Mouse (Mus musculus) liver, adult 2 months (tissue): Measurements from ENCODE around the gene Gm28372. TPM values are rescaled to one million over a fixed set of nuclear protein-coding genes. Genes with fewer than 3 reads are reported as not detected.

Source experiments
- DNase-seq: peaks from one replicate; pipeline ENCODE4 v3.0.0-alpha.2; 2011; ENCODE audit warnings: low read depth, low spot score; ENCODE audit errors: extremely low read depth
- H3K27ac ChIP-seq: fragments of 200-500 bp; replicated peaks from 2 replicates; pipeline ENCODE4 v1.5.1; 2012; ENCODE audit warnings: low read depth, mild to moderate bottlenecking, control low read depth, inconsistent platforms, low read length; ENCODE audit not compliant: insufficient read depth
- H3K27me3 ChIP-seq: fragments of 200-500 bp; 2 replicates; pipeline ENCODE4 v1.6.1; 2012; ENCODE audit warnings: mild to moderate bottlenecking, moderate library complexity, low read length, inconsistent platforms; ENCODE audit not compliant: control insufficient read depth, insufficient read depth
- H3K36me3 ChIP-seq: fragments of 200-500 bp; 2 replicates; pipeline ENCODE4 v1.6.1; 2012; ENCODE audit warnings: low read length, inconsistent platforms; ENCODE audit not compliant: control insufficient read depth, insufficient read depth
- H3K4me1 ChIP-seq: fragments of 200-500 bp; 2 replicates; pipeline ENCODE4 v1.6.1; 2011; ENCODE audit warnings: low read length; ENCODE audit not compliant: control insufficient read depth, insufficient read depth
- H3K4me3 ChIP-seq: fragments of 200-500 bp; 2 replicates; pipeline ENCODE4 v1.5.1; 2011; ENCODE audit warnings: low read depth, mild to moderate bottlenecking, control low read depth, low read length, moderate library complexity; ENCODE audit not compliant: insufficient read depth
- H3K79me2 ChIP-seq: fragments of 200-500 bp; 2 replicates; pipeline ENCODE4 v1.6.1; 2012; ENCODE audit warnings: inconsistent platforms, mild to moderate bottlenecking, low read length, moderate library complexity; ENCODE audit not compliant: control insufficient read depth, insufficient read depth
- H3K9ac ChIP-seq: fragments of 200-500 bp; 2 replicates; pipeline ENCODE4 v1.6.1; 2012; ENCODE audit warnings: low read depth, mild to moderate bottlenecking, control low read depth, inconsistent platforms, low read length
- CTCF ChIP-seq: fragments of 200-500 bp; IDR thresholded peaks from 2 replicates; pipeline ENCODE4 v1.5.1; 2011; ENCODE audit warnings: low read depth, low read length, control low read depth
- POLR2A ChIP-seq: fragments of 200-500 bp; IDR thresholded peaks from 2 replicates; pipeline ENCODE4 v1.6.1; 2011; ENCODE audit warnings: low read length, control low read depth; ENCODE audit not compliant: insufficient read depth; ENCODE audit errors: extremely low read depth
- WGBS: fragments of 180-500 bp; shearing (Covaris S2); methylation state at CpG from one replicate; pipeline ENCODE4 v1.1.7; 2018; 5-methylcytosine and 5-hydroxymethylcytosine counted together
- polyA plus RNA-seq: library from polyadenylated mRNA; depleted of rRNA; stranded (reverse); fragments of >200 nt; gene quantifications from 2 replicates; pipeline ENCODE4 v1.2.3, GENCODE M21; 2012
- total RNA-seq: library from RNA; depleted of rRNA; stranded (reverse); fragments of >200 nt; gene quantifications from 2 replicates; pipeline ENCODE4 v1.2.3, GENCODE M21; 2014

Gm28372 gene
- total and polyA plus RNA-seq, 2 experiments = not detected

GRCm38 (mm10) chr2:130392836-130393235, 12.2 kb upstream of the Gm28372 start:
- 80% methylated on average over 3 of the region's 3 CpGs for WGBS
- TF ChIP-seq POLR2A (no peak), CTCF (no peak)
- no peak overlapping the region for H3K27ac ChIP-seq

GRCm38 (mm10) chr2:130395696-130396095, 9.3 kb upstream of the Gm28372 start:
- Histone ChIP-seq H3K27me3 (peaks cover 7% of the 10 kb centered on the region), H3K27ac (no peak overlapping the region), H3K36me3 (no peaks in the 10 kb centered on the region), H3K4me1 (no peaks in the 10 kb centered on the region), H3K9ac (no peak overlapping the region), H3K79me2 (no peaks in the 10 kb centered on the region), H3K4me3 (no peak overlapping the region)
- DNase-seq = no peak
- WGBS = 89% methylated on average over 11 of the region's 11 CpGs
- TF ChIP-seq CTCF (no peak), POLR2A (no peak)

More at GRCm38 (mm10) chr2:130392836-130393235, 12.2 kb upstream of the Gm28372 start:
- Histone ChIP-seq H3K9ac (no peak overlapping the region), H3K4me3 (no peak overlapping the region), H3K27me3 (peaks cover 7% of the 10 kb centered on the region), H3K36me3 (no peaks in the 10 kb centered on the region), H3K4me1 (no peaks in the 10 kb centered on the region), H3K79me2 (no peaks in the 10 kb centered on the region)
- DNase-seq = no peak

- Histone ChIP-seq H3K79me2 (no peaks in the 10 kb centered on the region), H3K27ac (no peak within 1 kb of the TSS), H3K27me3 (peaks cover 7% of the 10 kb centered on the region), H3K36me3 (no peaks in the 10 kb centered on the region), H3K4me1 (no peaks in the 10 kb centered on the region), H3K4me3 (peak within 1 kb of the TSS; percentile 45), H3K9ac (peak within 1 kb of the TSS; percentile 57)
- 6% methylated on average over 45 of the region's 53 CpGs for WGBS
- DNase-seq = no peak
- TF ChIP-seq CTCF = no peak
- TF ChIP-seq POLR2A = no peak
Measured at GRCm38 (mm10) chr2:130397186-130397985, 7.7 kb upstream of the Gm28372 start, which contains the start of gene Cpxm1. TSS of gene Cpxm1 (minus strand) at chr2:130397574.

- Histone ChIP-seq H3K27ac (no peak overlapping the region), H3K27me3 (peaks cover 7% of the 10 kb centered on the region), H3K36me3 (no peaks in the 10 kb centered on the region), H3K79me2 (no peaks in the 10 kb centered on the region), H3K4me1 (no peaks in the 10 kb centered on the region), H3K9ac (no peak overlapping the region), H3K4me3 (no peak overlapping the region)
- WGBS = 15% methylated on average over 14 of the region's 14 CpGs
- TF ChIP-seq POLR2A (no peak), CTCF (no peak)
- no peak for DNase-seq
Measured at GRCm38 (mm10) chr2:130398091-130398490, 6.9 kb upstream of the Gm28372 start.

GRCm38 (mm10) chr2:130400046-130400445, 5.0 kb upstream of the Gm28372 start:
- no peak for TF ChIP-seq POLR2A
- no peak for TF ChIP-seq CTCF
- WGBS = 93% methylated on average over 1 of the region's 1 CpGs
- peaks cover 7% of the 10 kb centered on the region for H3K27me3 ChIP-seq
- H3K27ac ChIP-seq = no peak overlapping the region
- H3K36me3 ChIP-seq = no peaks in the 10 kb centered on the region
- no peak for DNase-seq
- H3K4me1 ChIP-seq = no peaks in the 10 kb centered on the region
- H3K9ac ChIP-seq = no peak overlapping the region
- no peaks in the 10 kb centered on the region for H3K79me2 ChIP-seq
- H3K4me3 ChIP-seq = no peak overlapping the region

GRCm38 (mm10) chr2:130401891-130402290, 3.1 kb upstream of the Gm28372 start:
- Histone ChIP-seq H3K4me3 (no peak overlapping the region), H3K9ac (no peak overlapping the region), H3K27ac (no peak overlapping the region), H3K79me2 (no peaks in the 10 kb centered on the region), H3K36me3 (no peaks in the 10 kb centered on the region), H3K4me1 (no peaks in the 10 kb centered on the region), H3K27me3 (peaks cover 7% of the 10 kb centered on the region)
- peak; percentile 43 for DNase-seq
- 14% methylated on average over 4 of the region's 4 CpGs for WGBS
- TF ChIP-seq CTCF = no peak
